Mouse (Mus musculus) adrenal gland, adult (tissue): ENCODE results near the gene Gsdma2.
A peak's percentile ranks its signal among the peaks of the same experiment; 100 is the strongest.

ENCODE experiments used
- DNase-seq, 2 experiments: peaks; one replicate each; pipeline ENCODE4 v3.0.0; 2022 to 2023; ENCODE audit warnings: low spot score in 1 of 2; ENCODE audit not compliant: inconsistent age in 2 of 2

Gsdma2 gene

GRCm38 (mm10) chr11:98698849-98699640 lies 52.5 kb downstream of the Gsdma2 start:
- no peak for DNase-seq

GRCm38 (mm10) chr11:98699911-98700310 lies 53.4 kb downstream of the Gsdma2 start:
- peak; percentile 72 to 93 for DNase-seq

GRCm38 (mm10) chr11:98701213-98701670 lies 54.7 kb downstream of the Gsdma2 start, which contains the start of gene Csf3:
Csf3 (plus strand) TSS chr11:98701263.
- no peak for DNase-seq

GRCm38 (mm10) chr11:98702323-98702722 lies 55.8 kb downstream of the Gsdma2 start:
- no peak for DNase-seq

- no peak for DNase-seq
Measured at GRCm38 (mm10) chr11:98705021-98705420, 58.5 kb downstream of the Gsdma2 start.
